Mouse (Mus musculus) lung, adult 2 months (tissue): Measurements from ENCODE around the gene Car14. TPM values are rescaled to one million over a fixed set of nuclear protein-coding genes. Genes with fewer than 3 reads are reported as not detected.

Experiments used
- DNase-seq: peaks from one replicate; pipeline ENCODE4 v3.0.0; 2022
- H3K4me1 ChIP-seq: fragments of 200-500 bp; 2 replicates; pipeline ENCODE4 v1.6.1; 2011; ENCODE audit warnings: low read length; ENCODE audit not compliant: control insufficient read depth, insufficient read depth
- H3K4me3 ChIP-seq: fragments of 200-500 bp; replicated peaks from 2 replicates; pipeline ENCODE3; 2011; ENCODE audit warnings: low read depth, mild to moderate bottlenecking, control low read depth, low read length; ENCODE audit errors: extremely low read depth
- CTCF ChIP-seq: fragments of 200-500 bp; IDR thresholded peaks from 2 replicates; pipeline ENCODE4 v1.5.1; 2011; ENCODE audit warnings: mild to moderate bottlenecking, low read length, control low read depth; ENCODE audit not compliant: insufficient read depth
- POLR2A ChIP-seq: fragments of 200-500 bp; IDR thresholded peaks from 2 replicates; pipeline ENCODE4 v1.6.1; 2011; ENCODE audit warnings: low read depth, mild to moderate bottlenecking, control low read depth, low read length, borderline replicate concordance; ENCODE audit errors: extremely low read depth
- WGBS: fragments of 180-500 bp; shearing (Covaris S2); methylation state at CpG from one replicate; pipeline ENCODE4 v1.1.7; 2018; 5-methylcytosine and 5-hydroxymethylcytosine counted together
- polyA plus RNA-seq: library from polyadenylated mRNA; depleted of rRNA; stranded (reverse); fragments of >200 nt; gene quantifications from 2 replicates; pipeline ENCODE4 v1.2.3, GENCODE M21; 2012

Gene Car14
- polyA plus RNA-seq, 1 experiment, result 36.1 TPM

- peaks cover 3% of the 10 kb centered on the region; the same call in 1 of the 2 replicates for H3K4me1 ChIP-seq
- TF ChIP-seq CTCF (no peak), POLR2A (peak; percentile 81)
- H3K4me3 ChIP-seq, result peak within 1 kb of the TSS; percentile 73
- DNase-seq, result peak; percentile 87
- under 1% methylated on average over 66 of the region's 66 CpGs for WGBS
Observed at GRCm38 (mm10) chr3:95881979-95882815, 22.3 kb downstream of the Car14 start, which contains the start of gene Ciart. TSS of gene Ciart (minus strand) at chr3:95882251.

GRCm38 (mm10) chr3:95879063-95879462, 25.4 kb downstream of the Car14 start:
- no peak for DNase-seq
- Histone ChIP-seq H3K4me1 (0 out of 2 replicates have a peak, but pooled peaks cover 3% of the 10 kb centered on the region), H3K4me3 (no peak overlapping the region)
- 69% methylated on average over 4 of the region's 4 CpGs for WGBS
- TF ChIP-seq CTCF (no peak), POLR2A (no peak)

- H3K4me1 ChIP-seq, result peaks cover 3% of the 10 kb centered on the region
- H3K4me3 ChIP-seq, result peak overlapping the region; percentile 60
- DNase-seq, result no peak
- WGBS, result 63% methylated on average over 7 of the region's 7 CpGs
- TF ChIP-seq POLR2A (no peak), CTCF (no peak)
Observed at GRCm38 (mm10) chr3:95872048-95872447, 32.4 kb downstream of the Car14 start.

- peak; percentile 83 for DNase-seq
- no peak for TF ChIP-seq CTCF
- peak; percentile 92; the same call in 1 of the 2 replicates for TF ChIP-seq POLR2A
- WGBS, result under 1% methylated on average over 33 of the region's 33 CpGs
- Histone ChIP-seq H3K4me1 (peaks cover 3% of the 10 kb centered on the region), H3K4me3 (peak within 1 kb of the TSS; percentile 74)
Observed at GRCm38 (mm10) chr3:95871392-95871867, 33.1 kb downstream of the Car14 start, which contains the start of gene Mrps21. TSS of gene Mrps21 (minus strand) at chr3:95871519.

- WGBS, result 5% methylated on average over 15 of the region's 15 CpGs
- H3K4me1 ChIP-seq, result peaks cover 3% of the 10 kb centered on the region
- DNase-seq, result no peak
- H3K4me3 ChIP-seq, result peak overlapping the region; percentile 74
- TF ChIP-seq CTCF, result no peak
- no peak for TF ChIP-seq POLR2A
Observed at GRCm38 (mm10) chr3:95870976-95871375, 33.5 kb downstream of the Car14 start.

GRCm38 (mm10) chr3:95867408-95867807, 37.1 kb downstream of the Car14 start:
- Histone ChIP-seq H3K4me1 (peaks cover 3% of the 10 kb centered on the region), H3K4me3 (no peak overlapping the region)
- 86% methylated on average over 2 of the region's 2 CpGs for WGBS
- no peak for DNase-seq
- TF ChIP-seq POLR2A, result no peak
- TF ChIP-seq CTCF, result no peak

- TF ChIP-seq POLR2A (no peak), CTCF (no peak)
- no peak for DNase-seq
- H3K4me1 ChIP-seq, result no peaks in the 10 kb centered on the region
- H3K4me3 ChIP-seq, result no peak overlapping the region
- 83% methylated on average over 5 of the region's 5 CpGs for WGBS
Observed at GRCm38 (mm10) chr3:95866071-95866470, 38.4 kb downstream of the Car14 start.

GRCm38 (mm10) chr3:95865571-95865970, 38.9 kb downstream of the Car14 start:
- no peak for TF ChIP-seq CTCF
- no peak for TF ChIP-seq POLR2A
- WGBS, result 91% methylated on average over 20 of the region's 20 CpGs
- H3K4me1 ChIP-seq, result no peaks in the 10 kb centered on the region
- no peak overlapping the region for H3K4me3 ChIP-seq
- no peak for DNase-seq

- no peak for TF ChIP-seq CTCF
- TF ChIP-seq POLR2A, result no peak
- DNase-seq, result no peak
- WGBS, result 75% methylated on average over 5 of the region's 5 CpGs
- Histone ChIP-seq H3K4me3 (no peak overlapping the region), H3K4me1 (no peaks in the 10 kb centered on the region)
Observed at GRCm38 (mm10) chr3:95865050-95865449, 39.4 kb downstream of the Car14 start.

GRCm38 (mm10) chr3:95863578-95863977, 40.9 kb downstream of the Car14 start:
- TF ChIP-seq POLR2A (no peak), CTCF (no peak)
- no peak for DNase-seq
- Histone ChIP-seq H3K4me1 (no peaks in the 10 kb centered on the region), H3K4me3 (no peak overlapping the region)
- WGBS, result 57% methylated on average over 7 of the region's 7 CpGs
